Mouse (Mus musculus): ENCODE data around the gene Fam98c.

Gene Fam98c

GRCm38 (mm10) chr7:29108992-29109955 is 46.8 kb downstream of the Fam98c start:
- peak; percentile 74 to 77 for DNase-seq (ENCODE audit: low spot score in 2 of 2)

Measured in right cerebral cortex, postnatal 10 days (tissue).